Mouse (Mus musculus): ENCODE measurements around the gene Mical3.

Gene Mical3

GRCm38 (mm10) chr6:120905111-120905510, 225.7 kb downstream of the Mical3 start:
- no peak for DNase-seq (ENCODE audit: low spot score in 2 of 2)

DNA sequence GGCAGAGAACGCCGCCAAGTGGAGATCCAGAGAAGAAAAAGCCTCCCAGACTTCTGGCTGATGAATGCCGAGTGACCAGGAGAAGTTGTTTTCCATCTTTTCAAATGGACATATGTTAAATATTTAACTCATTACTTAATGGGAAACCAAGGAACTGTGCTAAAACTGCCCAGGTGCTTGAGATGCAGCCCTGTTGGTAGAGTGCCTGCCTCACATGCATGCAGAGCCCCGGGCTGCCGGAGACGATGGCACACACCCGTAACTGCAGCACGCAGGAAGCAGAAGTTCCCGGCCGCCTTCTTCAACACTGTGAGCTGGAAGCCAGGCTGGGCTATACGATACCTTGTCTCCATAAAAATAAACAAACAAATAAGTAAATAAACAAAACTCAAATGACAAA, 226.8 kb downstream of the Mical3 start:
- DNase-seq (ENCODE audit: low spot score in 2 of 2): no peak

- DNase-seq (ENCODE audit: low spot score in 2 of 2): no peak
Measured at GRCm38 (mm10) chr6:120903450-120903912, 227.3 kb downstream of the Mical3 start.

GRCm38 (mm10) chr6:120901776-120902645, 228.8 kb downstream of the Mical3 start:
- DNase-seq (ENCODE audit: low spot score in 2 of 2): no peak

DNA sequence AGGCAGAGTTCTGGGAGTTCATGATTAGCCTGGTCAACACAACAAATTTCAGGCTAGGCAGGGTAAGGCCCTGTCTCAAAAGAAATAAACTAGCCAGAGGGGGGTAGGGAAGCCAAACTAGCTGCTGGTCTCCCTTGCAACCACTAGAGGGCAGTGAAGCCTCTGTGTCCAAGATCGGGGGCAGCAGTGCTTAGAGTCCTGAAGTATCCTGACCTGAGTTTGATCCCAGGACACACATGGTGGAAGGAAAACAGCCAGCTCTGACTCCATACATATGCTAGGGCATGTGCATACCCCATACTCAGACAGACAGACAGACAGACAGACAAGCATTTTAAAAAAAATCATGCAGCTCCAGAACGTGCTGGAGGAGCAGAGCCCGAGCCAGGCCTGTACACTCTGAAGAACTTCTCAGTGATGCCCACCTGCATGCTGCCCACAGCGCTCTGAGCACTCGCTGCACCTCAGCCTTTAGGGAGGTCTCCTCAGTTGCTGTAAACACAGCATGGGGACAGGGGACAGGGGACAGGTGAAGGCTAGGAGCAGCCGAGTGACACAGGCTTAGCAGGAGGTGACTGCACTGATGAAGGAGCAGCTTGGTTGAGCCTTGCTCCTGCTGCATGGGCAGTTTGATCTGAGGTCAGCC, 232.5 kb downstream of the Mical3 start:
- DNase-seq (ENCODE audit: low spot score in 2 of 2): peak; percentile 20 to 42

GRCm38 (mm10) chr6:120894524-120894923, 236.3 kb downstream of the Mical3 start:
- no peak for DNase-seq (ENCODE audit: low spot score in 2 of 2)

GRCm38 (mm10) chr6:120894089-120894488, 236.7 kb downstream of the Mical3 start:
- no peak for DNase-seq (ENCODE audit: low spot score in 2 of 2)

DNA sequence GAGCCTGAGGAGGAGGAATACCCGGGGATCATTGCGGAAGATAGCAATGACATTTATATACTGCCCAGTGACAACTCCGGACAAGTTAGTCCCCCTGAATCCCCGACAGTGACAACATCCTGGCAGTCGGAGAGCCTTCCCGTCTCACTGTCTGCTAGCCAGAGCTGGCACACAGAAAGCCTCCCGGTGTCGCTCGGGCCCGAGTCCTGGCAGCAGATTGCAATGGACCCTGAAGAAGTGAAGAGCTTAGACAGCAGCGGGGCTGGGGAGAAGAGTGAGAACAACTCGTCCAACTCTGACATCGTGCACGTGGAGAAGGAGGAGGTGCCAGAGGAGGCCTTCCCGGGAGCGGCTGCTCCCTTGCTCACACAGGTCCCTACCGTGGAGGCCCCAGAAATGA, 244.1 kb downstream of the Mical3 start:
- no peak for DNase-seq (ENCODE audit: low spot score in 2 of 2)

- no peak for DNase-seq (ENCODE audit: low spot score in 2 of 2)
Measured at GRCm38 (mm10) chr6:120884436-120884835, 246.4 kb downstream of the Mical3 start.

Data from heart, adult 9 months (tissue).